Mouse (Mus musculus) liver, postnatal 0 days (tissue): Measurements from ENCODE around the gene Tomm5.

Experiments
- CTCF ChIP-seq: sonication (generic); IDR thresholded peaks from 2 replicates; pipeline ENCODE4 v1.5.1; 2016; ENCODE audit warnings: antibody characterized with exemption, low read depth
- EP300 ChIP-seq: IDR thresholded peaks from 2 replicates; pipeline ENCODE4 v1.6.1; 2016; ENCODE audit warnings: antibody characterized with exemption, low read depth, mild to moderate bottlenecking

DNA sequence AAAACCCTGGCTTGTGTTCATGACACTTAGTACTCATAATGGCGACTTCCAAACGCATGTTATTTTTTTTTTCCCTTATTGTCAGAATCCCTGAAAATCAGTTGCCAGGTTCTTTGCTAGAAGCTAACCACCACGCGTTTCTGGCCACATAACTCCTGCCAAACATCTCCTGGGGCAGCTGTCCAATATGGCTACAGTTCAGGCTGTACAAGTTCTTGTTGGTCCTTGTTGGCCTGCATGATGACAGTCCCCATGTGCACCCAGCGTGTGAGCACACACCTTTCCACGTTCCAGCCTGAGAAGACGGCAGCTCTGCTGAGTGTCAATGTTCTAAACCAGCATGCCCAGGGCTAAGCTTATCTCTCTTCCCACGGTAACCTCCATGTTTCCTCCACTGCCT, 52.5 kb downstream of the Tomm5 start:
- TF ChIP-seq EP300 = no peak
- no peak for TF ChIP-seq CTCF
